Mouse (Mus musculus): ENCODE measurements around the gene Coa7. TPM values are rescaled to one million over a fixed set of nuclear protein-coding genes. Genes with fewer than 3 reads are reported as not detected.
"Not testable (repeated sequence)": the region's sequence is repeated elsewhere in the genome, so short reads cannot be mapped to it uniquely, and the experiment has no call there.

Coa7 gene
- polyA plus RNA-seq, 1 experiment from 2014 or later: 50.4 TPM

- ATAC-seq (ENCODE audit: low FRiP score, low read depth): no peak
- WGBS: 97% methylated on average over 5 of the region's 5 CpGs
- Histone ChIP-seq H3K4me2 (replicated peaks) (no peak overlapping the region), H3K4me3 (no peak overlapping the region), H3K27ac (replicated peaks) (no peak overlapping the region), H3K36me3 (no peaks in the 10 kb centered on the region), H3K4me1 (peaks cover 54% of the 10 kb centered on the region), H3K9me3 (no peaks in the 10 kb centered on the region), H3K27me3 (no peaks in the 10 kb centered on the region), H3K9ac (replicated peaks) (no peak overlapping the region)
Measured at GRCm38 (mm10) chr4:108347111-108347510, 19.2 kb downstream of the Coa7 start.

DNA sequence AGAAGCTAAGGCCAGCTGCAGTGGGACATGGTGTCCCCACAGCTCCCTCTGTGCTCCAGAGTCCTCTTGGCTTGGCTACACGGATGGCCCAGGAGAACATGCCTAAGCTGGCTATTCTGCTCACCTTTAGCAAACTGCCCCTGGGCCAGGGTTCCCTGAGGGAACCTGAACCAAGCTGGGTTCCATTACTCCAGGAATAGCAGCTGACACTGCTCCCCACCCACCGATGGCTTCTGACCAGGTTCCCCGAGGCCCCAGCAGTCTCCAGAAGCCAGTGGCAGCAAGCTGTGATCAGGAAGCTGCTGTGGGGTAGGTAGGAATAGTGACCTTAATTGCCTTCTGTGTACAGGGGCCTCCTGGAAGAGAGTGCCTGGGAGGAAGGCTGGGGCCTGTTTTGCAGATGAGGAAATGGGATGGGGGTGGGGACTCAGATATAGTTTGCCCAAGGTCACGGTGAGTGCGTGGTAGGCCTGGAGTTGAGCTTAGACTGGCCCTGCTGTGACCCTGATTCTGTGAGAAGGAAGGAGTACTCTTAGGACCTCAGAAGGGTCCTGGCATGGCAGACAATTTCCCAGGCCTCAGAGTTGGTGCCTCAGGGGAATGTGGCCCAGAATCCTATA is 20.4 kb downstream of the Coa7 start:
- Histone ChIP-seq H3K9me3 (no peaks in the 10 kb centered on the region), H3K27me3 (no peaks in the 10 kb centered on the region), H3K36me3 (no peaks in the 10 kb centered on the region), H3K4me2 (replicated peaks) (no peak overlapping the region), H3K27ac (replicated peaks) (no peak overlapping the region), H3K9ac (replicated peaks) (no peak overlapping the region), H3K4me1 (peaks cover 54% of the 10 kb centered on the region), H3K4me3 (no peak overlapping the region)
- ATAC-seq (ENCODE audit: low FRiP score, low read depth): no peak
- WGBS: 71% methylated on average over 5 of the region's 5 CpGs

GRCm38 (mm10) chr4:108349064-108349463 is 21.1 kb downstream of the Coa7 start:
- Histone ChIP-seq H3K9ac (replicated peaks) (no peak overlapping the region), H3K27ac (replicated peaks) (no peak overlapping the region), H3K4me1 (peaks cover 51% of the 10 kb centered on the region), H3K36me3 (no peaks in the 10 kb centered on the region), H3K4me2 (replicated peaks) (no peak overlapping the region), H3K27me3 (no peaks in the 10 kb centered on the region), H3K9me3 (no peaks in the 10 kb centered on the region), H3K4me3 (no peak overlapping the region)
- no peak for ATAC-seq (ENCODE audit: low FRiP score, low read depth)
- WGBS: 74% methylated on average over 3 of the region's 3 CpGs

GRCm38 (mm10) chr4:108349836-108350547 is 22.1 kb downstream of the Coa7 start:
- H3K4me2 ChIP-seq (replicated peaks): no peak overlapping the region

GRCm38 (mm10) chr4:108350819-108351218 is 22.9 kb downstream of the Coa7 start:
- no peak overlapping the region for H3K9ac ChIP-seq (replicated peaks)
- H3K9me3 ChIP-seq: no peaks in the 10 kb centered on the region
- H3K4me3 ChIP-seq: no peak overlapping the region
- H3K27ac ChIP-seq (replicated peaks): peak overlapping the region; percentile 74
- H3K4me2 ChIP-seq (replicated peaks): no peak overlapping the region
- no peaks in the 10 kb centered on the region for H3K27me3 ChIP-seq
- H3K4me1 ChIP-seq: peaks cover 38% of the 10 kb centered on the region
- WGBS: 17% methylated on average over 8 of the region's 8 CpGs
- ATAC-seq (ENCODE audit: low FRiP score, low read depth): peak; percentile 74
- no peaks in the 10 kb centered on the region for H3K36me3 ChIP-seq

More at GRCm38 (mm10) chr4:108349836-108350547, 22.1 kb downstream of the Coa7 start:
- H3K9ac ChIP-seq (replicated peaks): no peak overlapping the region
- no peak overlapping the region for H3K4me3 ChIP-seq
- H3K9me3 ChIP-seq: no peaks in the 10 kb centered on the region
- ATAC-seq (ENCODE audit: low FRiP score, low read depth): no peak
- H3K27ac ChIP-seq (replicated peaks): peak overlapping the region; percentile 74
- WGBS: 40% methylated on average over 8 of the region's 8 CpGs
- H3K27me3 ChIP-seq: no peaks in the 10 kb centered on the region
- H3K4me1 ChIP-seq: peaks cover 46% of the 10 kb centered on the region
- H3K36me3 ChIP-seq: no peaks in the 10 kb centered on the region

GRCm38 (mm10) chr4:108353591-108353990 is 25.7 kb downstream of the Coa7 start:
- H3K27me3 ChIP-seq; H3K9ac ChIP-seq (replicated peaks); H3K4me2 ChIP-seq (replicated peaks); H3K36me3 ChIP-seq; H3K27ac ChIP-seq (replicated peaks); ATAC-seq (ENCODE audit: low FRiP score, low read depth); H3K4me3 ChIP-seq; H3K9me3 ChIP-seq: not testable (repeated sequence)
- peaks cover 35% of the 10 kb centered on the region for H3K4me1 ChIP-seq

- no peaks in the 10 kb centered on the region for H3K36me3 ChIP-seq
- H3K27ac ChIP-seq (replicated peaks): no peak overlapping the region
- no peak overlapping the region for H3K4me2 ChIP-seq (replicated peaks)
- WGBS: 94% methylated on average over 8 of the region's 8 CpGs
- peaks cover 42% of the 10 kb centered on the region for H3K4me1 ChIP-seq
- H3K27me3 ChIP-seq: no peaks in the 10 kb centered on the region; the same call in 1 of the 2 replicates
- ATAC-seq (ENCODE audit: low FRiP score, low read depth): no peak
- no peak overlapping the region for H3K4me3 ChIP-seq
- H3K9me3 ChIP-seq: no peaks in the 10 kb centered on the region
- no peak overlapping the region for H3K9ac ChIP-seq (replicated peaks)
Measured at GRCm38 (mm10) chr4:108357458-108357857, 29.5 kb downstream of the Coa7 start.

- H3K9ac ChIP-seq (replicated peaks): no peak overlapping the region
- H3K27me3 ChIP-seq: no peaks in the 10 kb centered on the region; the same call in 1 of the 2 replicates
- H3K4me2 ChIP-seq (replicated peaks): no peak overlapping the region
- peaks cover 52% of the 10 kb centered on the region for H3K4me1 ChIP-seq
- no peak overlapping the region for H3K4me3 ChIP-seq
- 18% methylated on average over 4 of the region's 4 CpGs for WGBS
- no peak for ATAC-seq (ENCODE audit: low FRiP score, low read depth)
- no peaks in the 10 kb centered on the region for H3K9me3 ChIP-seq
- peak overlapping the region; percentile 11; the same call in 1 of the 2 replicates for H3K27ac ChIP-seq (replicated peaks)
- H3K36me3 ChIP-seq: no peaks in the 10 kb centered on the region
Measured at GRCm38 (mm10) chr4:108358498-108358897, 30.6 kb downstream of the Coa7 start.

DNA sequence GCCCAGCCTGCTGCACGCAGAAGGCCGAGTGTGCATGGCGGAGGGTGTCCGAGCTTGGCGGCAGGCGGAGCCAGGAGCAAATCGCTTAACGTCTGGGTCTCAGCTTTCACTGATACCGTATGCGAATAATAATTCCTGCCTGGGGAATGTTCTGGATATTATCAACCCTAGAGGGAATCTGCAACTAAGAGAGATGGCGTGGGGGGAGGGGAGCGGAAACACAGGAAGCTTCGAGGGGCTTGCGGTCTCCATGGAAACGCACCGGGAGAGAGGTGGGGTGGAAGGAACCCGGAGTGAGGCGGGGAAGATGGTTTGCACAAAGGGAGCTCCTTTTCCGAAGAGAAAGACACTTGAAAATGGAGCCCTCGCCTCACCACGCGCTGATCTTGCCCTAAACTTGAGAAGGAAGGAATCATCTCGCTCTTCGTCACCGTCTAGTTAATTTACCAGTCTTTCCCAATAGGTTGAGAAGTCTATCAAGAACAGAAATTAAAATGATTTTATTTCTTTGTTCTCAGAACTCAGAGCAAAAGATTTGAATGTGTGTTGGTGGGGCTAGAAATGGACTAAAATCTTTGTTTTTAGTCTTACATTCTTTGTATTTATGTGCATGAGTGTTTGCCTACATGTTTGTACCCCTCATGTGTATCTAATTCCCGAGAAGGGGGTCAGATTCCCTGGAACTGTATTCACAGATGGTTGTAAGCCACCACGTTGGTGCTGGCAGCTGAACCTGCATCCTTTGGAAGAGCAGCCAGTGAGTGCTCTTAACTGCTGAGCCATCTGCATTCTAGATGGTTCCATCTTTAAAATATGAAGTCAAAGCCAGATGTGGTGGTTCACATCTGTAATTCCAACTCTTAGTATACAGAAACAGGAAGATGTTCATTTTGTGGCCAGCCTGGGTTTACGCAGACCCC is 32.5 kb downstream of the Coa7 start:
- peak overlapping the region; percentile 4; the same call in 1 of the 2 replicates for H3K4me3 ChIP-seq
- WGBS: 5% methylated on average over 28 of the region's 28 CpGs

DNA sequence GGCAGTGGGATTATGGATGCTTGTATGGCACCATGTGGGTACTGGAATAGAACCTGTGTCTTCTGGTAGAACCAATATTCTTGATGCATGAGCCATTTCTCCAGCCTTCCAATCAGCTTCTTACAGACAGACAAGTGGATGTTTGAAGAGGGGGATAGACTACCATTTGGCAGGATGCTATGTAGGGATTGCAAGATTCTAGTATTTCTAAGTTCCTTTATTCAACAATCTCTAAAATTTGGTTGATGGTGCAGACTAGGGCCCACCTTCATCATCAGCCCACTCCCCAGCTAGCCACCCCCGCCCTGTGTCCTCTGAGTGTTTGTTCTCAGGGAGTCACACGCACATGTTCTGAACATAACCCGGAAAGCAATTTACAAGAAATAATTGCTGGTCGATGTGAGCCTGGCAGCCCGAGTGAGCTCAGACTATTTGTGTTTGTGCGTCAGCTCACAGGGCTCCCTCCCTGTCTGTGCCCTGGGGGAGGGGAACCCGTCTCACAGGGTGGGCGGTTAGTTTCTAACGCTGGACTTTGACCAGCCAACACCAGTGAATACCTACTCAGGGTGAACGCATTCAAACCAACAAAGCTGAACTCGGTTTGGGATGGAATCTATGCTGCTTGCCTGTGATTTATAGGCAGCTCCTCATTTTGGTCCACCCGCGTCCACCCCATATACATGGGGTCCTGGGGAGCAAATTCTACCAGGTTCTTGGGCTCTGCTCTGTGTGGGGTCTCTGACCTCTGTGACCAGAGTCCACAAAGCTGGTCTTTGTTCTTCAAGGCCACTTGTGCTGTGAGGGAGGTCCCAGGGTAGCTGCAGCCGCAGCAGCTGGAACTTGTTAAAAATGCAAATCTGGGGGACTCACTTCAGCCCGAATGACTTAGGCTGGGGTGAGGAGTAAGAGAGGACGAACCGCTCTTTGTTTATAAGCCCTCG is 34.7 kb downstream of the Coa7 start:
- H3K36me3 ChIP-seq: no peaks in the 10 kb centered on the region
- H3K9me3 ChIP-seq: no peaks in the 10 kb centered on the region
- peak; percentile 47 for ATAC-seq (ENCODE audit: low FRiP score, low read depth)
- no peak overlapping the region for H3K4me3 ChIP-seq
- H3K4me2 ChIP-seq (replicated peaks): peak overlapping the region; percentile 30
- peaks cover 58% of the 10 kb centered on the region for H3K4me1 ChIP-seq
- H3K27ac ChIP-seq (replicated peaks): peak overlapping the region; percentile 95
- H3K27me3 ChIP-seq: no peaks in the 10 kb centered on the region
- 3% methylated on average over 18 of the region's 18 CpGs for WGBS
- H3K9ac ChIP-seq (replicated peaks): 0 out of 2 replicates have a peak overlapping the region, but pooled peaks have one; percentile 11

More for the DNA sequence above, 32.5 kb downstream of the Coa7 start:
- ATAC-seq (ENCODE audit: low FRiP score, low read depth): peak; percentile 83
- peak overlapping the region; percentile 21; the same call in 1 of the 2 replicates for H3K4me2 ChIP-seq (replicated peaks)
- no peaks in the 10 kb centered on the region for H3K9me3 ChIP-seq
- 0 out of 2 replicates have a peak overlapping the region, but pooled peaks have one; percentile 8 for H3K9ac ChIP-seq (replicated peaks)
- no peaks in the 10 kb centered on the region; the same call in 1 of the 2 replicates for H3K27me3 ChIP-seq
- peak overlapping the region; percentile 95 for H3K27ac ChIP-seq (replicated peaks)
- no peaks in the 10 kb centered on the region for H3K36me3 ChIP-seq
- H3K4me1 ChIP-seq: peaks cover 58% of the 10 kb centered on the region

Data from midbrain, embryonic 12.5 days (tissue).